Mouse (Mus musculus) adipocyte (in vitro differentiated cells): ENCODE data around the gene Prl5a1.

ENCODE experiments used
- DNase-seq: peaks from one replicate; pipeline ENCODE4 v3.0.0-alpha.2; 2016; ENCODE audit warnings: low spot score

Gene Prl5a1

GRCm38 (mm10) chr13:28142184-28142583 is at the start of gene Prl5a1:
Gene Prl5a1, plus strand, starts transcription at chr13:28142484.
- no peak for DNase-seq

GRCm38 (mm10) chr13:28096161-28096560 is 46.1 kb upstream of the Prl5a1 start:
- no peak for DNase-seq

DNA sequence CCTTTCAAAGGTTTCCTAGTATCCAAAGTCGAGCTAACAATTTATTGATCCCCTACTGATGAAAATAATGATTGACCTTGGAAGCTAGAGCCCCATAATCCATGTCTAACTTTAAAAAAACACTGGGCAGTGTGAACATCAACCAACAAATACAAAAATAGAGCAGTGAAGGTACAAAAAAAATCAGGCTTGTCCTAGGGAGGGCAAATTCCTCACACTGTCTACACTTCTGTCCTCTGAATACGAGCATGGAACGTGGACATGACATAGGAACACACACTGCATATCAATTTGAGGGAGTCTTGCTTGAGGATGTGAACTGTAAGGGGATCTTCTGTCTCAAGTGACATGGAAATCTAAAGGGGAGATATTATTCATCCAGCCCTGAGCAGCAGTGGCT is 33.7 kb upstream of the Prl5a1 start:
- DNase-seq, result no peak

DNA sequence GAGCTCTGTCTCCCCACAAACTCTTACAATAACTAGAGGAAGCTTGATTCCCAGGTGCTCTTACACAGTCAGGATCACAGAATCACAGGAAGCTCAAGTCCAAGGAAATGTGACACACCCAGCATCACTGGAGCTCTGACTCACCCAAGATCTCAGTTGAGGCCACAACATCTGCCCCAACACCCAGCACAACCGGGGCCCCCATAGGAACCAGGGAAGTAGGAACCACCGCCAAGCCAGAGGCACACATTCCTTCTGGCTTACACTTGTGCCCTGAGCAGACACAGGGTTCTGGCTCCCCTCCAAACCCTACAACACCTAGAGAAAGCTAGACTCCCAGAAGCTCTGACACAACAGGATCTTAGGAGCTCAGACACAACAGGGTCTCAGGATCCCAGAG is 9.5 kb upstream of the Prl5a1 start:
- no peak for DNase-seq

DNA sequence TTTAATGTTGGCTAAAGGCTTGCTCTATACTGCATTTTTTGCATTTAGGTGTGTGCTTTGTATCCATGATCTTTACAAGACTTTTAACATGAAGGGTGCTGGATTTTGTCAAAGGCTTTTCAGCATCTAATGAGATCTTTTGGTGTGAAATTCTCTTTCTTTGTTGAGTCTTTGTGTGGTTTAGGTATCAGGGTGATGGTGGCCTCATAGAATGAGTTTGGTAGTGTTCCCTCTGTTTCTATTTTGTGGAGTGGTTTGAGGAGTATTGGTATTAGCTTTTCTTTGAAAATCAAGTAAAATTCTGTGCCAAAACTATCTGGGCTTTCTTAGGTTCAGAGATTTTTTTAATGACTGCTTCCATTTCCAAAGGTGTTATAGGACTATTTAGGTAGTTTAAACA is 6.5 kb upstream of the Prl5a1 start:
- DNase-seq, result no peak
